Mouse (Mus musculus) intestine, postnatal 0 days (tissue): ENCODE data around the gene Adamts14. TPM values are rescaled to one million over a fixed set of nuclear protein-coding genes. Genes with fewer than 3 reads are reported as not detected.

ENCODE experiments used
- ATAC-seq: fragments of 200-750 bp; cut with Nextera tagmentation; 2 replicates; pipeline ENCODE4 v1.8.0; 2017; ENCODE audit warnings: mild to moderate bottlenecking, moderate TSS enrichment, moderate library complexity
- H3K27ac ChIP-seq: fragments of 300-500 bp; sonication (generic); 2 replicates; pipeline ENCODE4 v1.5.1; 2014; ENCODE audit warnings: mild to moderate bottlenecking, low read depth, low read length, moderate library complexity
- H3K27me3 ChIP-seq: fragments of 300-500 bp; sonication (generic); replicated peaks from 2 replicates; pipeline ENCODE4 v1.6.1; 2014; ENCODE audit warnings: low read length, mixed read lengths; ENCODE audit not compliant: control insufficient read depth, insufficient read depth
- H3K36me3 ChIP-seq: fragments of 300-500 bp; sonication (generic); 2 replicates; pipeline ENCODE4 v1.6.1; 2014; ENCODE audit warnings: mild to moderate bottlenecking, moderate library complexity; ENCODE audit not compliant: control insufficient read depth, insufficient read depth
- H3K4me1 ChIP-seq: fragments of 300-500 bp; sonication (generic); replicated peaks from 2 replicates; pipeline ENCODE4 v1.6.1; 2014; ENCODE audit warnings: antibody characterized with exemption, low read length, mixed read lengths; ENCODE audit not compliant: control insufficient read depth, insufficient read depth
- H3K4me2 ChIP-seq: fragments of 300-500 bp; sonication (generic); replicated peaks from 2 replicates; pipeline ENCODE4 v1.6.1; 2014; ENCODE audit warnings: low read depth, mild to moderate bottlenecking, moderate library complexity
- H3K4me3 ChIP-seq: fragments of 300-500 bp; sonication (generic); 2 replicates; pipeline ENCODE4 v1.5.1; 2014; ENCODE audit warnings: low read depth, low read length
- H3K9ac ChIP-seq: fragments of 300-500 bp; sonication (generic); 2 replicates; pipeline ENCODE4 v1.6.1; 2014; ENCODE audit warnings: mild to moderate bottlenecking, low read depth, low read length
- H3K9me3 ChIP-seq: fragments of 300-500 bp; sonication (generic); 2 replicates; pipeline ENCODE4 v1.6.1; 2016; ENCODE audit warnings: mixed run types; ENCODE audit not compliant: control insufficient read depth
- CTCF ChIP-seq: sonication (generic); IDR thresholded peaks from 2 replicates; pipeline ENCODE4 v1.5.1; 2016; ENCODE audit warnings: low read depth, mild to moderate bottlenecking, control low read depth, antibody characterized with exemption, moderate library complexity
- WGBS: fragments of 180-500 bp; shearing (Covaris S2); extraction: QIAGEN DNeasy Blood & Tissue Kit; methylation state at CpG from one replicate; pipeline ENCODE4 v1.1.7; 2014; 5-methylcytosine and 5-hydroxymethylcytosine counted together
- polyA plus RNA-seq: library from polyadenylated mRNA; unstranded; fragments of >200 nt; fragmentation: Nextera tagmentation; extraction: Ambion mirVana; gene quantifications from 2 replicates; pipeline ENCODE4 v1.2.1, GENCODE M21; 2015

Adamts14 gene
- polyA plus RNA-seq, 1 experiment from 2014 or later = 0.73 TPM

DNA sequence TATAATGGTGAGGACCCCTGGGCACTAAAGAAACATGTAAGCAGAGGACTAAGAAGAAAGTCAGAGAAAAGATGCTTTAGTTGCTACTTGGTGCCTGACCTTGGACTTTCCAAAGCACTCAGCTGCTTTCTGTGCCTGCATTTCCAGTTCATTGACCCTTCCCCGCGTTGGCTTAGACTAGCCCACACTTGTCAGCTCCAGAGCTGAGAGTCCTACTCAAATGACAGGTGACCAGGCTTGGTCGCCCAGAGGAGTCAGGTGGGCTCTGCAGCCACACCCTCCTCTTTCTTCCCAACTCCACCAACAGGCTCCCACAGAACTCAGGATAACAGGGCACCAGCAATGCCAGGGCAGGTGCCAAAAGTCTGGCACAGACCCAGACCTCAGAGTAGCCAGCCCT, 110.9 kb downstream of the Adamts14 start:
- ATAC-seq = no peak
- Histone ChIP-seq H3K36me3 (no peaks in the 10 kb centered on the region), H3K9me3 (no peaks in the 10 kb centered on the region), H3K27me3 (no peaks in the 10 kb centered on the region), H3K9ac (no peak overlapping the region), H3K27ac (no peak overlapping the region), H3K4me1 (no peaks in the 10 kb centered on the region), H3K4me2 (no peak overlapping the region), H3K4me3 (no peak overlapping the region)
- 61% methylated on average over 3 of the region's 3 CpGs for WGBS
- no peak for TF ChIP-seq CTCF

DNA sequence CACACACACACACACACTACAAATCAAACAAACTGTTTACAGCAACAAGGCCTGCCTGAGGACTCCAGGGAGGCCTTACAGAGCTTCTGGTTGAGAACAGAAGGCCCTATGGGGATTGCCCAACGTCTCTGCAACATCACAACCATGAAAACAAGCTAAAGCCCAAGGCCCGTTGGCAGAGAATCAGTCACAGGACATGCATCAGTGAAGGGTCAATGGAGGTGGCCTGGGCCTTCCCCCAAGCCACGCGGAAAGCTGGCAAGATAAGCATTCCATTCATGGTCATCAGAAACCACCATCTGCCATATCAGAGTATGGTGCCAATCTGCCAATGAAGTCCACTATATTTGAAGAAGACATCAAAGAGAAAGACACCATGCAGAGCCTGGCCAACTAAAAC, 112.6 kb downstream of the Adamts14 start:
- no peak for TF ChIP-seq CTCF
- ATAC-seq = no peak
- H3K36me3 ChIP-seq = no peaks in the 10 kb centered on the region
- no peak overlapping the region for H3K4me3 ChIP-seq
- H3K4me2 ChIP-seq = no peak overlapping the region
- no peaks in the 10 kb centered on the region for H3K9me3 ChIP-seq
- no peaks in the 10 kb centered on the region for H3K4me1 ChIP-seq
- 78% methylated on average over 4 of the region's 4 CpGs for WGBS
- no peak overlapping the region for H3K9ac ChIP-seq
- no peaks in the 10 kb centered on the region for H3K27me3 ChIP-seq
- H3K27ac ChIP-seq = no peak overlapping the region

DNA sequence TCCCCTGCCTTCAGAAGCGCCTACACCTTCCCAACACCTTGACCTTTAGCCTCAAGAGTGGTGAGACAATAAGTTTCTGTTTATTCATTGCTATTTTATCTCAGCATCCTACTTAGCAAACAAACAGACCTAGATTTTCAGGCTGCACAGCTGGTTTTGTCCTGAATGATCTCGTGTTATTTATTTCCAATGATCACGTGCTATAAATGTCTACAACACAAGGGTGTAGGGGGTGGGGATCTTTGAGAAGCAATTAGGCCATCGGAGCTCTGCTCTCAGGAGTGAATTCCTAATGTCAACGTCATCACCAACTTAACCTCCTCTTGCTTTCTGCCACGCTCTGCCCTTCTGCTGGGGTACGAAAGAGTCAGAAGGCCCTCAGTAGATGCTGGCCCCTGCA, 113.1 kb downstream of the Adamts14 start:
- ATAC-seq = no peak
- 54% methylated on average over 7 of the region's 7 CpGs for WGBS

DNA sequence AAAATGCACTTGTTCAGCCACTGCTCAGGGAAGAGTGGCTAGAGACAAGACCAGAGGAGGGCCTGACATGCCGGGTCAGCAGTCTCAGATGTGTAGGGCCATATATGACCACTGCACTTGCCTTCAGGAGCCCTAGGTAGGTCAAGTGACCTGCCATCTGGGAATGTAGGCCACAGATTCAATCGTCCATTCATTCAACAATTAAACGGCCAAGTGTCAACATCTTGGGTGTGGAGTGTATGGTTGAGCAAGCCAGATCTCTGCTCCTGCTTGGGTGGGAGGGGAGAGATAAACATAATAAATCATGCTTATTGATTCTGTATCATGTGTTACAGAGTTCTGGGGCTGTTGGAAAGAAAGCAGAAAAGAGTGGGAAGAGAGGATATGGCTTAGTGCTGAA, 114.6 kb downstream of the Adamts14 start:
- no peak overlapping the region for H3K4me3 ChIP-seq
- no peak for ATAC-seq
- H3K9me3 ChIP-seq = no peaks in the 10 kb centered on the region
- H3K27ac ChIP-seq = no peak overlapping the region
- 30% methylated on average over 3 of the region's 3 CpGs for WGBS
- H3K4me1 ChIP-seq = no peaks in the 10 kb centered on the region
- no peak overlapping the region for H3K4me2 ChIP-seq
- no peak overlapping the region for H3K9ac ChIP-seq
- TF ChIP-seq CTCF = no peak
- no peaks in the 10 kb centered on the region for H3K27me3 ChIP-seq
- no peaks in the 10 kb centered on the region for H3K36me3 ChIP-seq

More for the DNA sequence above, 113.1 kb downstream of the Adamts14 start:
- Histone ChIP-seq H3K36me3 (no peaks in the 10 kb centered on the region), H3K9me3 (no peaks in the 10 kb centered on the region), H3K27ac (no peak overlapping the region), H3K4me2 (no peak overlapping the region), H3K4me1 (no peaks in the 10 kb centered on the region), H3K9ac (no peak overlapping the region), H3K4me3 (no peak overlapping the region), H3K27me3 (no peaks in the 10 kb centered on the region)
- TF ChIP-seq CTCF = no peak

DNA sequence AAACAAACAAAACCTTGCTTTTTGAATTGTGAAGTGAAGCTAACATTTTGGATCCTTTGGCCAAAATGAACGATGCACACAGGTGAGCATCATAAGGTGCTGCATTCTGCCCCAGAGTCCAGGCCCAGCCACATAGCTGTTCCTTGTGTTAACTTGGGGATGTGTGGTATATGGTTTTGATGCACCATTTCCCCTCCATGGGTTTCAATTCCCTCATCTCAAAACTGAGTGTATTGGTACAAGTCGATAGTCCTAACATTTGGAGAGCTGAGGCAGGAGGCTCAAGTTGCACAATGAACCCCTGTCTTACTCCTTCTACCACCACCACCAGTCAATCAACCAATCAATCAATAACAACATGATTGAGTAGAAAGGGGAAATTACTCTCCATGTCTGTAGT, 116.8 kb downstream of the Adamts14 start:
- Histone ChIP-seq H3K27ac (no peak overlapping the region), H3K4me3 (no peak overlapping the region), H3K36me3 (no peaks in the 10 kb centered on the region), H3K9ac (no peak overlapping the region), H3K27me3 (no peaks in the 10 kb centered on the region), H3K9me3 (no peaks in the 10 kb centered on the region), H3K4me2 (no peak overlapping the region), H3K4me1 (no peaks in the 10 kb centered on the region)
- TF ChIP-seq CTCF = no peak
- 91% methylated on average over 2 of the region's 2 CpGs for WGBS
- no peak for ATAC-seq

DNA sequence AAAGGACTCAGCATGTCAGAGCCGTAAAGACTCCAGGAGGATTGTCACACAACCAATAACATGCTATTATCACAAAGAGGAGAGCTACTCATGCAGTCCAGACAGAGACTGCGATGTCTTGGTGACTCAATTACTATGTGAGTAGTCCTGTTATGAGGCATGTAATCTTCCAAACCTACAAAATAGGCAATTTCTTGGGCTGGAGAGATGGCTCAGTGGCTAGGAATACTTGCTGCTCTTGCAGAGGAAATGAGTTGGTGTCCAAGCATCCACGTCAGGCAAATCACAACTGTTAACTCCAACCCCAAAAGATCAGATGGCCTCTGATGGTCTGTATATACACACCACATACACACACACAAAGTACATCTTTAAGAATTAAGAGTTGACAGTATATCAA, 117.6 kb downstream of the Adamts14 start:
- Histone ChIP-seq H3K4me2 (no peak overlapping the region), H3K9me3 (no peaks in the 10 kb centered on the region), H3K27ac (no peak overlapping the region), H3K36me3 (no peaks in the 10 kb centered on the region), H3K27me3 (no peaks in the 10 kb centered on the region), H3K4me3 (no peak overlapping the region), H3K4me1 (no peaks in the 10 kb centered on the region), H3K9ac (no peak overlapping the region)
- TF ChIP-seq CTCF = no peak
- WGBS = 71% methylated on average over 3 of the region's 3 CpGs
- no peak for ATAC-seq

DNA sequence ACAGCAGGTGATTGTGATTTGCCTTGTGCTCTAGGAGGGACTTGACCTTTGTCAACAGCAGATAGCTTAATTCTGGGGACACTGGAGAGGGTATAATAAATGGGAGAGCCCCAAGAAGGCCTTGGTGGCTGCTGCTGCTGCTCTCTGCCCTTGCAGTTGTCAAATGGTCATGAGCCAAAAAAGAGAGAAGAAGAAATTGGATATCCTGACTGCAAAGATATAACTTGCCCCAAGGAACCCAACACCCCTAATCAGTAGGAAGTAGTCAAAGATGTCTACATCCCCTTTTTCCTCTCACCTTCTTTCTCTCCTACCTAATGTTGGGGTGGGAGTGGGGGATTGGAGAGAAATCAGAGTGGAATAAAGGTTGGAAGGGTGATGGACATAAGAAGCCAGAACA, 121.1 kb downstream of the Adamts14 start:
- no peak overlapping the region for H3K27ac ChIP-seq

More for the DNA sequence above, 121.1 kb downstream of the Adamts14 start:
- ATAC-seq = no peak
- H3K4me1 ChIP-seq = no peaks in the 10 kb centered on the region
- TF ChIP-seq CTCF = no peak
- no peaks in the 10 kb centered on the region for H3K36me3 ChIP-seq
- no peaks in the 10 kb centered on the region for H3K27me3 ChIP-seq
- no peak overlapping the region for H3K9ac ChIP-seq
- no peak overlapping the region for H3K4me3 ChIP-seq
- no peak overlapping the region for H3K4me2 ChIP-seq
- no peaks in the 10 kb centered on the region for H3K9me3 ChIP-seq
